Mouse (Mus musculus) adrenal gland, adult (tissue): ENCODE data around the gene Nadk2.

Source experiments
- DNase-seq, 2 experiments: peaks; one replicate each; pipeline ENCODE4 v3.0.0; 2022 to 2023; ENCODE audit warnings: low spot score in 1 of 2; ENCODE audit not compliant: inconsistent age in 2 of 2

The Nadk2 gene

GRCm38 (mm10) chr15:9130772-9131498 is 59.9 kb downstream of the Nadk2 start:
- DNase-seq, result no peak

GRCm38 (mm10) chr15:9131499-9131888 is 60.4 kb downstream of the Nadk2 start:
- no peak for DNase-seq

GRCm38 (mm10) chr15:9132693-9133443 is 61.8 kb downstream of the Nadk2 start:
- peak; percentile 33 to 58 for DNase-seq

GRCm38 (mm10) chr15:9134891-9135507 is 63.9 kb downstream of the Nadk2 start:
- no peak for DNase-seq

GRCm38 (mm10) chr15:9139447-9139846 is 68.4 kb downstream of the Nadk2 start:
- DNase-seq, result peak; percentile 30 to 53

- DNase-seq, result peak; percentile 97 to 99
Observed at GRCm38 (mm10) chr15:9140252-9140680, 69.2 kb downstream of the Nadk2 start, which contains the start of gene Lmbrd2. Gene Lmbrd2, plus strand, starts transcription at chr15:9140550.

- DNase-seq, result no peak
Observed at GRCm38 (mm10) chr15:9140684-9141171, 69.7 kb downstream of the Nadk2 start.

- DNase-seq, result no peak
Observed at GRCm38 (mm10) chr15:9155325-9155724, 84.3 kb downstream of the Nadk2 start, which contains the start of gene Skp2. Gene Skp2, minus strand, starts transcription at chr15:9155425.
